Mouse (Mus musculus) frontal cortex, postnatal 25 days (tissue): Measurements from ENCODE around the gene Phactr2.
A peak's percentile ranks its signal among the peaks of the same experiment; 100 is the strongest.

Experiments
- DNase-seq, 2 experiments: peaks; one replicate each; pipeline ENCODE4 v3.0.0; 2022; ENCODE audit warnings: low spot score in 2 of 2

Phactr2 gene

DNA sequence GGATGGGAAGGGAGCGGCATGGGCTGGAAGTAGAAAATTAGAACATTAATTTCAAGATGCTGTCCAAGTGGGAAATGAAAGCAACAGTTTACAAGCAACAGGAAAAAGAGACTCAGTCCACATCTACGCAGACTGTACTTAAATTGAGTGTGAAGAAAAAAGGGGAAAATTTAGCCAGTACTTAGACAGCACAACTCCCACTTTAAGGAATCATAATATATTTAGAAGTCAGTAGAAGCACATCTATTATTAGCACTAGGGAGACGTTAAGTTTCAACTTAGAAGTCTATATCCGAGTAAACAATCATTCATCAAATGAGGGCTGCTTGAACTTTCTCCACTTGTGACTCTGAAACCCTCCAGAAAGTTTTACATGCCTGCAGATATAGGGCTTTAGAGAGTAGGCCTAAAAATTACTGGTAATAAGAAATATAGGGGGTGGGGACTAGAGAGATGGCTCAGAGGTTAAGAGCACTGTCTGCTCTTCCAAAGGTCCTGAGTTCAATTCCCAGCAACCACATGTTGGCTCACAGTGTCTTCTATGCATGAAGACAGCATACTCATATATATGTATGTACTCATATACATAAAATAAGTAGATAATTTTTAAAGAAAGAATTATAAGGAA is 142.7 kb downstream of the Phactr2 start:
- no peak for DNase-seq

GRCm38 (mm10) chr10:13328602-13329001 is 145.6 kb downstream of the Phactr2 start:
- DNase-seq = no peak

DNA sequence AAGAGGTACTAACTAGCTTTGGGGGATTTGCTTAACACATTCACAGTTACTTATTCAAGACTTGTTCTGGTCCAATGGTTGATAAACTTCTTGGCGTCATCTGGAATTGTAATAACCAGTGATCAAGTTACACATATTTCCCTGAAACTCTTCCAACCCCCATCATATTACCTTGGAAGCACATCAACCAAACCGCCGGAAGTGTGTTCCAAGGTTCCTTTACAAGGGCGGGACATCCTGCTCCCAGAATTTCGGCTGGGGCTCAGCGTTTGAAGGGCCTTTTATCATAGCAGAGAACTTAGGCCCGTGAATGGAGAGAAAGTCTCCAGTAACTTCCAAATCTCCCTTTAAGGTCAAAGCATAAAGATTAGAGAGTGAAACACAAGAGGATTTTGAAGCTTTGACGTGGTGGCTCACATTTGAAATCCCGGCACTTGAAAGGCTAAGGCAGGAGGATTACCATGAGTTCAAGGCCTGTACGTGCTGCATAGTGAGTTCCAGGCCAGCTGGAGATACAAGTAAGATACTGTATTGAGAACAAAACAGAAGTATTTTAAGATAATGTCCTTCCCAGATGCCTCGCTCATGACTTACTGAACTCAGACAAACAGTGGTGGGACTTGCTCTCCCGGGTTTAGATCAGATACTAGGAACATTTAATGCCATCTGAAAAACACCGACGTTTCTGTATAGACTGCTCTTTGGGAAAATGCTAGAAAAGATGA is 147.9 kb downstream of the Phactr2 start:
- DNase-seq = no peak

DNA sequence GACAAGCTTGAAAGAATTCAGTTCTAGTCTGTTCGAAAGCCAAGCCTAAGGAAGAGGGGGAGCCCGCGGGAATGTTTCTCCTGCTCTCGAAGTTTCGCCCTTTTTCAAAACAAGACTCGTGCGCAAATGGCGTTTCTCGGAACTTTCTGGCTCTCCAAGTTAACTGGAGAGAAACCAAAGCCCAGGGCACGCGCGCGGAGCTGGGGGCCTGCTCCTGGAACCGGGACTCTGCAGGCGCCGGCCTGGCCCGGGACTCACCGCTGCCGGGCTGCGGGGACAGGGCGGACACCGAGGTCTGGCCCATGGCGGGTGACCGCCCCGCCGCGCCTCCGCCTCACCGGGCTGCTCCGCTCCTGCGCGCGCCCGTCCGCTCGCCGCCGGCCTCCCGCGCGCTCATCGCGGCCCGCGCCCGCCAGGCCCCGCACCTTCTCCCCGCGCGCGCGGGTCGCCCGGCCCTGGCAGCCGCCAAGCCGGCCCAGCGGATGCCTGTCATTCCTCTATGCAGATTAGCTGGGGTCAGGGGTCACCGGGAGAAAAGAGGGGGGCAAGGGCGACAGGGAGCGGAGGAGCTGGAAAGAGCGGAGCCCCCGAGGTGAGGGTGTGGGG is 150.3 kb downstream of the Phactr2 start:
- DNase-seq = peak; percentile 15 to 25

DNA sequence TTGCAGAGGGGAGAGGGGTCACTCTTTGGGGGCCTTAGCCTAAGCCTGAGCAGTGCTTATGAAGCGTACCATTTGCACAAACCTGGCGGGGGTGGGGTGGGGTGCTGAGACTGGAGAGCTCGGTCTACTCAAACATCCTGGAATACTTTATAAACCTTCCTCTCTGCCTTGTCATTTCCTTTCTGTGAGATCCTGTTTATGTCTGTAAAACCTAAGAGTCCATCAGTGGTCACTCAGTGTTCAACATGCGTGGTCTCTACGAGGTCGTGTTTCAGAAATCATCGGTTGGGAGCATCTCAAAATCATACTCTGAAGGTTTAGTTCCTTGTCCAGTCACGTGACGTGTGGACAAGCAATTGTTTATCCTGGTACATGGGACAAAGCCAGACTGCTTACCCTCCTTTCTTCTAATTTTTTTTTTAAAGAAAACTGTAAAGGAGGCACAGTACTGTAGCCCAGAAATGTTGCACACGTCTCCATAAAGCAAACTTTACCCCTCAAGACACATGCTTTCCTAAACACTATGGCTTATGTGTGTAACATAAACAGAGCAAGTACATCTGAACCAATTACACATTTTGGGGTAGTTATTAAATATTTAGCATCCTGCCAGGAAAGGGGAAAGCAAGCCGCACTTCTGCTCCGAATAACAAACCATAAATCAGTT is 150.9 kb downstream of the Phactr2 start:
- no peak for DNase-seq

DNA sequence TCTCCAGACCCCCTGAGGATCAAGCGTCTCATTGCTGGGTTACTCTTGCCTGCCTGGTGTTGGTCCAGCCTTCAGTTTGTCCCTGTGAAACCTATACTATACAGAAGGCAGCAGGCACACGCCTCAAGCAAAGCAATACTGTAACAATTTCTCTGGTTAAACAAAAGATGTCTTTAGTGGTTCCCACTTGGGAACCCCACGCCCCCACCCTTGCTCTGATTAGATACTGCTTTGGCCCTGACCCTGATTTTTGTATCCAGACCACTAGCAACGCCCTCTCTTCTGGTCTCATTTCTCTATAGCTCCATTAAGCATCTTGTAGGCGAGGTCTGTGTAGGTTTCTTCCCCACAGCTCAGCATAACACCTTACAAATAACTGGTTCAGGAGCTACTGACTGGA is 159.2 kb downstream of the Phactr2 start:
- no peak for DNase-seq

GRCm38 (mm10) chr10:13312576-13312975 is 161.6 kb downstream of the Phactr2 start:
- no peak for DNase-seq

DNA sequence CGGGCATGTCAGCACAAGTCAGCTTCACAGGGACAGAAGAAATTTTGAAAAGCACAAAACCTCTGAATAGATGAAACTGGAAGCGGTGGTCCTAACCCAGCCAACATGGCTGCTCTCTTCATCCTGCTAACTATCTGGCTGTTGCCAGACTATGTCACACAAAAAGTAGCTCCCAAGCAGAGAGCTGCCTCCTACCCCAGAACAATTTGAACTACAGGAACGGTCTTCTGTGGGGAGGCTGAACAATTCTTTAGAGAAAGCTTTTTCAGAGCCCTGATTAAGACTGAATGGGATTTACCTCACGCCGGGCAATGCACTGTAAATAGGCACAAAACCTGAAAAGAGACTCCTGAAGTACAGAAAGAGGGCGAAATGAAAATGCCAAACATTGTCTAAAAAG is 162.6 kb downstream of the Phactr2 start:
- DNase-seq = no peak

GRCm38 (mm10) chr10:13310075-13310474 is 164.1 kb downstream of the Phactr2 start:
- no peak for DNase-seq

DNA sequence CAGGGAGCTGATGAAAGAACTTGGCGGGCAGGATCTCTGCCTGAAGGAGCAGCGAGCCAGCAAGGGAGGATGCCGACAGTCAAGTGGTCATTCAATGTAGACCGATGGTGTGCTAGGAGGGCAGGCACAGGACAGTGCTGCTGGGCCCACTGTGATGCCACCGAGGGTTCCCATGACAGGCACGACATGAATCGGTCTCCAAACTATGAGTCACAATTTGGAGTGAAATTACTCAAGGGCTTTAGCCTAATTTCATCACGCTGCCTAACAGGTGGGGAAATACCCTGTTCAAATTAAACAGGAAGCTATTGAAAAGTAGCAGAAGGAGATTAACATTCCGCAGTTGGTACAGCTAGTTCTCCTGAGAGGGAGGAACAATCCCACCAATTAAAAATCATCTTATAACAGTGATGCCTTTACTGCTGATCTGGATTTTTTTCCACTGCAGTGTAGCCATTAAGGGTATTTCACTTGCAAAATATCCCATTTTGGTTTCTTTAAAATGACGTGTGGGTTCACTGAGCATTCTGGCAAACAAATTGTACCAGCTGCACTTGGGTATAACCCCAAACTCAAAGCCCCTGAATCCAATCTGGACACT is 169.5 kb downstream of the Phactr2 start:
- DNase-seq = no peak

- no peak for DNase-seq
These were observed 170.6 kb downstream of the Phactr2 start for GRCm38 (mm10) chr10:13303271-13304265.

DNA sequence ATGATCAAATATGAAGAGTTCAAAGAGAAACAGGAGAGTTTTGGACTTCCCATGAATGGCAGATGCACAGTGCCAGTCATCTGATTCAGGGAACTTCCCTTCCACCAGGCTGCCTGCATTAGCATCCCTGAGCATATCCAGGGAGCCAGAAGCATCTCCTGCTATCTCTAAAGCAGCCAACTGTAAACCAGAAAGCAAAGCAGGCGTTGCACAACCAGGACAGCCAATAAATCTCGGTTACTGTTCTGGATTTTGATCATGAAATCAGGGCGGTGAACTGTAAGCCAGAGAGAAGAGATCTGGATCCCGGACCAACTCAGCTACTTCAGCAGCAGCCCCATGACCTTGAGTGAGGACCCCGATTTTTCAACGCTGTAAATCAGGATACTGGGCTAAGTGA is 173.6 kb downstream of the Phactr2 start:
- no peak for DNase-seq

DNA sequence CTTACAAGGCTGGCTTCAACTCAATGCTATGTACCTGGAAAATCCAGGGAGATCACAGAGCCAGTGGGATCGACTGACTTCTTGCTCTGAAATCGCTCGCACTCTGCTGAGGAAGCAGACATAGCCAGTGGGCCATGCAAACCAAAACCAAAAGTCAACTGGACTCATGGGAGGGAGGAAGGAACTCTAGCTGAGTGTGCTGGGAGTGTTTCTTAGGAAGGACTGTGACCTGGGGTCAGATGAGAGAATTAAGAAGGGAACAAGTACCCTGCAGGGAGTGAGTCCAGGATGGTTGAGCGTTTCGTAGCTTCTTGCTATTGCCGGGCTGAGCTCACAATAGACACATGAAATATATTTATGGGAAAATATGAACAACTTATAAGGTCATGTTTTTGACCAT is 174.0 kb downstream of the Phactr2 start:
- no peak for DNase-seq

DNA sequence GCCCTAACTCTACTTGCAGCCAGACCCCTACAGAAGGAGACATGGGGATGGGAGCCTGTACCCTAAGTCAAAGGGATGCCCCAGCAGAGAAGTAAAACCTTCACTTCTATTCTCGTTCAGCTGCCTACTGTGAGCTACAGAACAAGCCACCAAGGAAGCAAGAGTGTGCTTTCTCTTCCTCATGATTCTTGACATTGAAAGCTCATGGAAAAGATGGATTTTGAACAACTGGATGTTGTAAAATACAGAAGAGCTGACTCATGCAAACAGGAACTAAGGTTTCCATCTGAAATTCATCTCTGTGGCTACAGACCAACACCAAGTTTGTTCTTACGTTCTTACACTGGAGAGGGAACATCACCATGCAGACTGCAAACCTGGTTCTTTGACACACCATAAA is 179.3 kb downstream of the Phactr2 start:
- DNase-seq = no peak

- DNase-seq = no peak
These were observed 182.2 kb downstream of the Phactr2 start for GRCm38 (mm10) chr10:13292026-13292425.

DNA sequence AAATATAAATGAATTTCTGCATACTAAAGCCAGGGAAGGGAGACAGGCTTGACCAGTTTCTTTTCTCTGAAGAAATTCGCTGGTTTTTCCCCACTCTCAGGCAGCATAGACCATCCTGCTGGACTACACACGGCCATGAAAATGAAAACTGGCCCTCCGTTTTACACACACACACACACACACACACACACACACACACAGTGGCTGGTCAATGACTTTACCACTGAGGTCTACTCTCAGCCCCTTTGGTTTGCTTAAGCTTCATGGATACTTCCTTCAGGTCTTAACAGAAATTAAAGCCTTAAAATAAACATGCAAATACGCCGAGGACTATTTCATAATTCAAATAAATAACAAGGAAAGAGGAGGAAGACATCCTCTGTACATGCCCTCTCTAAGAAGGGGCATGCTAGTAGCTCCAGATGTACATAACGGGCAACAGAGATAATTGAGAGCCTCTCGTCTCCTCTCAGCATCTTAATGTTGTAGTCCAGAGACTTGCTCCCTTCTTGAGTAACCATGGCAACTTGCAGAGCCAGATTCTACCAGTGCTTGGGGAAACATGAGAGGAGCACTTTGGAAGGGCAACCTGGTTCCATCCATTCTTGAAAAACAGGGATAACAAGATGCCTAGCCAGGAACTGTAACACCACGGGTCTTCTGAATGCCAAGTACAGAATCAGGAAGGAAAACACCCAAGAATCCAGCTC is 184.8 kb downstream of the Phactr2 start:
- no peak for DNase-seq

GRCm38 (mm10) chr10:13288296-13288695 is 185.9 kb downstream of the Phactr2 start:
- DNase-seq = no peak

- no peak for DNase-seq
These were observed 190.8 kb downstream of the Phactr2 start for GRCm38 (mm10) chr10:13283441-13283840.

GRCm38 (mm10) chr10:13280298-13280853 is 193.8 kb downstream of the Phactr2 start:
- no peak for DNase-seq

DNA sequence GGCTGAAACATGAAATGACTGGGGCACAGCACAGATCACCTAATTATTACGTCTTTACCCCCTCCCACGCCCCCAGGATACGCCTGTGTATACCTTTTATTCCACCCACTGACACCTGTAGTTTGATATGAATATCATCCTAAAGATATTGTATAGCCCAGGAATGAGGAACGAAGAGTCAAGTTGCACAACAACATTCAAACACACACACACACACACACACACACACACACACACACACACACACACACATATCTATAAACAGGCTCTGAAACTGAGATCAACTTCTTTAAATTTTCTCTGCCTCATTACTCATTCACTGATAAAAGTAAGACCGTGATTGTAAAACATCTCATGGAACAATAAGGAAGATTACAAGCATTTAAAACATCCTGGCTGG is 197.9 kb downstream of the Phactr2 start:
- no peak for DNase-seq
